Mouse (Mus musculus): ENCODE results near the gene Tex264.

- TF ChIP-seq EP300 (optimal IDR thresholded peaks at IDR 0.05) (no peak), CTCF (IDR thresholded peaks at IDR 0.05; ENCODE audit: low read depth) (no peak)
Observed at GRCm38 (mm10) chr9:106614616-106615015, 71.1 kb downstream of the Tex264 start.
